Mouse (Mus musculus) small intestine, adult 2 months (tissue): ENCODE measurements around the gene Rtn2. TPM values are rescaled to one million over a fixed set of nuclear protein-coding genes. Genes with fewer than 3 reads are reported as not detected.

ENCODE experiments used
- H3K27ac ChIP-seq: fragments of 200-500 bp; 2 replicates; pipeline ENCODE4 v1.5.1; 2012; ENCODE audit warnings: low read depth, low read length, control low read depth, inconsistent platforms; ENCODE audit not compliant: insufficient read depth
- H3K27me3 ChIP-seq: fragments of 200-500 bp; 2 replicates; pipeline ENCODE4 v1.6.1; 2012; ENCODE audit warnings: mild to moderate bottlenecking, moderate library complexity, low read length, inconsistent platforms; ENCODE audit not compliant: control insufficient read depth, insufficient read depth
- H3K36me3 ChIP-seq: fragments of 200-500 bp; 2 replicates; pipeline ENCODE4 v1.6.1; 2012; ENCODE audit warnings: mild to moderate bottlenecking, low read length, control low read depth, inconsistent platforms; ENCODE audit not compliant: control insufficient read depth, insufficient read depth
- H3K4me1 ChIP-seq: fragments of 200-500 bp; 2 replicates; pipeline ENCODE4 v1.6.1; 2012; ENCODE audit warnings: low read length, inconsistent platforms, mixed read lengths; ENCODE audit not compliant: control insufficient read depth, insufficient read depth, insufficient read length
- H3K4me3 ChIP-seq: fragments of 200-500 bp; 2 replicates; pipeline ENCODE4 v1.5.1; 2012; ENCODE audit warnings: low read depth, mild to moderate bottlenecking, control low read depth, inconsistent platforms, low read length, moderate library complexity
- CTCF ChIP-seq: fragments of 200-500 bp; IDR thresholded peaks from 2 replicates; pipeline ENCODE4 v1.5.1; 2012; ENCODE audit warnings: low read depth, mild to moderate bottlenecking, control low read depth, inconsistent platforms, low read length, moderate library complexity, mixed read lengths; ENCODE audit not compliant: insufficient replicate concordance, insufficient read length; ENCODE audit errors: extremely low read depth
- POLR2A ChIP-seq: fragments of 200-500 bp; IDR thresholded peaks from 2 replicates; pipeline ENCODE4 v1.6.1; 2012; ENCODE audit warnings: low read depth, mild to moderate bottlenecking, control low read depth, inconsistent platforms, low read length, moderate library complexity
- WGBS: fragments of 180-500 bp; shearing (Covaris S2); methylation state at CpG from one replicate; pipeline ENCODE4 v1.1.7; 2018; 5-methylcytosine and 5-hydroxymethylcytosine counted together
- polyA plus RNA-seq: library from polyadenylated mRNA; depleted of rRNA; stranded (reverse); fragments of >200 nt; gene quantifications from 2 replicates; pipeline ENCODE4 v1.2.3, GENCODE M21; 2012

The Rtn2 gene
- polyA plus RNA-seq, 1 experiment = 11.7 TPM

DNA sequence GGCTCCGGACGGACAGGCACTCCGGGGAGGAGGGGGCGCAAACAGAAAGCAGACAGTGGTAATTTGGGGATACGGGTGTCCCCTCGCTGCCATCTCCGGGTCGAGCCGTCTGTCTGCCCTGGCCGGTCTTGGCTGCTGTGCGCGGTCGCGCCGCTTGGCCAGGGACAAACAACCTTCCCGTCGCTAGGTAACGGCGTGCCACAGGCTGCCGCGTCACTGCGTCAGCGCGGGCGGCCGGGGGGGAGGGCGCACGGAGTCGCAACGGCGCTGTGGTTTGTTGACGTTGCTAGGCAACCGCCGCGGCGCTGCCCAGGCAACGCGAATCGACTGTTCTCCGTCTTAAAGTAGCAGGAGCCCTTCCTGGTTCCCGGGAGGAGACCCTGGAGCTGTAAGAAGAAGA, 37.5 kb downstream of the Rtn2 start:
- no peak for TF ChIP-seq CTCF
- no peak for TF ChIP-seq POLR2A
- no peak overlapping the region for H3K27ac ChIP-seq
- H3K4me1 ChIP-seq = peaks cover 22% of the 10 kb centered on the region
- no peaks in the 10 kb centered on the region; the same call in 1 of the 2 replicates for H3K27me3 ChIP-seq
- H3K36me3 ChIP-seq = no peaks in the 10 kb centered on the region
- peak overlapping the region; percentile 59 for H3K4me3 ChIP-seq
- under 1% methylated on average over 41 of the region's 41 CpGs for WGBS

GRCm38 (mm10) chr7:19320637-19321036, 38.2 kb downstream of the Rtn2 start:
- peaks cover 22% of the 10 kb centered on the region for H3K4me1 ChIP-seq
- no peak overlapping the region for H3K27ac ChIP-seq
- no peak overlapping the region for H3K4me3 ChIP-seq
- 23% methylated on average over 7 of the region's 7 CpGs for WGBS
- no peak for TF ChIP-seq CTCF
- no peak for TF ChIP-seq POLR2A
- H3K27me3 ChIP-seq = no peaks in the 10 kb centered on the region; the same call in 1 of the 2 replicates
- no peaks in the 10 kb centered on the region for H3K36me3 ChIP-seq

DNA sequence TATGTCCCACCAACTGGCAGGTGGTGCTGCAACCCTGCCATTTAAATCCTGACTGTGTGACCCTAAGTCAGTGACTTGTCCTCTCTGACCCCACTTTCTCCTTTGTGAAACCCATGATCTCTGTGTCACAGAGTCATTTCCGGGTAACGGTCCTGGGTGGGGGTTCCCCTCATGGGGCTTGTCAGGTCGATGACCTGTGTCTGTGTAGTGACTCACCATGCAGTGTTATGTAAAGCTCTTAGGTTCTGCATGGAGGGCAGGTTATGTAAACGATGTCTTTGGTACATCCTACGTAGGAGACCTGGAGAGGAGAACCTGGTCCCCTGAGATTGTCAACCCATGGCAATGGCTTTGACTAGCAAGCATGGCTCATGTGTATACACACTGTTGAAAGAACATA, 39.0 kb downstream of the Rtn2 start:
- 10% methylated on average over 5 of the region's 5 CpGs for WGBS
- TF ChIP-seq POLR2A (no peak), CTCF (no peak)
- H3K4me3 ChIP-seq = no peak overlapping the region
- H3K36me3 ChIP-seq = no peaks in the 10 kb centered on the region
- no peaks in the 10 kb centered on the region; the same call in 1 of the 2 replicates for H3K27me3 ChIP-seq
- H3K4me1 ChIP-seq = peaks cover 22% of the 10 kb centered on the region
- no peak overlapping the region for H3K27ac ChIP-seq

DNA sequence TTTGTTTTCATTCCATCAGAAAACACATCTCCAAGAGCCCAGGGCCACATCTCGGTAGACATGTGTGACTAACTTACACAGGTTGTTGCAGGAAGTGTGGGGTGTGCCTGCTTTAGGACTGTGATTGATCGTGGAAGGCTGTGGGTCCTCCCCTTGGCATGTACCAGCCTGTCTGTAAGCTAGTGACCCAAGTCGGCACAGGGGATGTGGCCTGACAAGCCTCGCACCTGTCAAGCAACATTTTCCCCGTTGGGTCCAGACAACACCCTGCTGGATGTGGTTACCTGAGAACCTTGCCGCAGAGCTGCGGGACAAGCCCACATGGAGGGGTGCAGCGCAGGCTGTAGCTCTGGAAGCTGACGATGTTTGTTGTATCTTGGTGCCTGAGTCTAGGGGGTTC, 40.1 kb downstream of the Rtn2 start:
- TF ChIP-seq POLR2A = no peak
- TF ChIP-seq CTCF = no peak
- no peak overlapping the region for H3K4me3 ChIP-seq
- no peak overlapping the region for H3K27ac ChIP-seq
- H3K27me3 ChIP-seq = no peaks in the 10 kb centered on the region; the same call in 1 of the 2 replicates
- peaks cover 20% of the 10 kb centered on the region for H3K4me1 ChIP-seq
- no peaks in the 10 kb centered on the region for H3K36me3 ChIP-seq
- WGBS = 40% methylated on average over 9 of the region's 9 CpGs

DNA sequence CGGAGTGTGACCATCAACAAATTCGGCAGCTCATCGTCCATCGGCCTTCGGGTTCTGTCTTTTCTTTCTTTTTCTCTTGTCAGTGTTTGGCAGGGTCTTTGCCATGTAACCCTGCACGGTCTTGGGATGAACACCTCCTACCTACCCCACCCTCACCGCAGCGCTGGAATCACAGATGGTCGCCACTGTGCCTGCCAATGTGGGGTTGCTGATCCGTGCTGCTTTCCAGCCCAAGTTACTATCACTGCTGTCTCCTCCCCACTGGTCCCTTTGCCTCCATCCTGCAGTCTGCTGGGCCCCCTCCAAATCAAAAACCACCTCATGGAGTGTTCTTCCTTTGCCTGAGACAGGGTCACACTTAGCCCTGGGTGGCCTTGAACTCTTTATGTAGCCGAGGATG, 41.8 kb downstream of the Rtn2 start:
- WGBS = 81% methylated on average over 11 of the region's 11 CpGs
- no peaks in the 10 kb centered on the region; the same call in 1 of the 2 replicates for H3K27me3 ChIP-seq
- H3K4me1 ChIP-seq = peaks cover 22% of the 10 kb centered on the region
- H3K27ac ChIP-seq = no peak overlapping the region
- H3K4me3 ChIP-seq = no peak overlapping the region
- no peak for TF ChIP-seq POLR2A
- TF ChIP-seq CTCF = no peak
- H3K36me3 ChIP-seq = no peaks in the 10 kb centered on the region

DNA sequence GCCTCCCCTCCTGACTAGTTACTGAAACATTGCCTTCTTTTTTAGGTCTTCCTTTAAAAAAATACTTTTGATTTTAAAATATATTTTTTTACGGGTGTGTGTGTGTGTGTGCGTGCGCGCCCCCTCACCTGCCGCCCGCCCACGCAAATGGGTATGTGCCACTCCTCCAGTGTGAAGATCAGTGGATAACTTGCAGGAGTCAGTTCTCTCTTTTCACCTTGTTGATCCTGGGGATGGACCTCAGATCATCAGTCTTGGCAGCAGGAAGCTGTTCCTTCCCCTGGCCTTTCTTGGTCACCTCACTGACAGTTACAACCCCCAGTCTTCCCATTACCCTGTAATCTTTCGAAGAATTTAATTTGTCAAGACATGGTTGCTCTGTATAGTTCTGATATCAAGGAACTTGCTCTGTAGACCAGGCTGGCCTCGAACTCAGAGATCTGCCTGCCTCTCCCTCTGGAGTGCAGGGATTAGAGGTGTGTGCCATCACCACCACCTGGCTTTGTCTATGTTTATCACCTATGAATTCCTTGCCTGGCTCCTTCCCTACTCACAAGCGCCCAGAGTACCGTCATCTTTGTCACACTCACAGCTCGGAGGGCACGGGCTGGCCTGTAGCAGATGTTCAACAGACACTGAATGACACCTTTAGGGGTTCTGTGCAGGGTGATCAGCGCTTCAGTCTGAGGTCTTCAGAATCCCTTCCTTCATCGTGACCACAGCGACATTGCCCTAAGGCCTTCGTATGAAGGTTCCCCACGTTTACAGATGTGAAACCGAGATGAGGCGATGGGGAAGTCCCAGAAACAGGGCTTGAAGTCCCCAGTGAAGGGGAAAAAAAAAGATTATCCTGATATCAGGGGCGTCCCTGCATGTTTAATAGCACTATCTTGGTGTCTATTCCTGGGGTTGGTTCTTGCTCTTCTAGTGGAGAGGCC, 43.1 kb downstream of the Rtn2 start:
- Histone ChIP-seq H3K4me1 (peaks cover 13% of the 10 kb centered on the region), H3K27ac (no peak overlapping the region), H3K36me3 (no peaks in the 10 kb centered on the region), H3K27me3 (no peaks in the 10 kb centered on the region; the same call in 1 of the 2 replicates), H3K4me3 (no peak overlapping the region)
- TF ChIP-seq POLR2A (no peak), CTCF (no peak)
- 69% methylated on average over 21 of the region's 21 CpGs for WGBS

- H3K27ac ChIP-seq = peak overlapping the region; percentile 80
- 2% methylated on average over 20 of the region's 20 CpGs for WGBS
Observed at GRCm38 (mm10) chr7:19326359-19326758, 43.9 kb downstream of the Rtn2 start.

More at GRCm38 (mm10) chr7:19326359-19326758, 43.9 kb downstream of the Rtn2 start:
- no peak for TF ChIP-seq CTCF
- TF ChIP-seq POLR2A = no peak
- Histone ChIP-seq H3K27me3 (no peaks in the 10 kb centered on the region; the same call in 1 of the 2 replicates), H3K36me3 (no peaks in the 10 kb centered on the region), H3K4me3 (peak overlapping the region; percentile 22), H3K4me1 (peaks cover 12% of the 10 kb centered on the region)
